Mouse (Mus musculus) stomach, postnatal 0 days (tissue): ENCODE measurements at regions not wholly inside any gene's neighbourhood (a gene's known extent, or its start where the extent isn't known, plus 50 kb on each side); places are given as distances from the start of the nearest gene placed in this dataset.

Source experiments
- ATAC-seq: fragments of 200-750 bp; cut with Nextera tagmentation; 2 replicates; pipeline ENCODE4 v1.8.0; 2017; ENCODE audit not compliant: low FRiP score, low TSS enrichment
- DNase-seq: peaks from one replicate; pipeline ENCODE4 v3.0.0-alpha.2; 2016; ENCODE audit warnings: low spot score
- H3K27ac ChIP-seq: fragments of 300-500 bp; sonication (generic); replicated peaks from 2 replicates; pipeline ENCODE4 v1.5.1; 2014; ENCODE audit warnings: mild to moderate bottlenecking, control low read depth
- H3K27me3 ChIP-seq: fragments of 300-500 bp; sonication (generic); 2 replicates; pipeline ENCODE4 v1.6.1; 2014; ENCODE audit warnings: low read length; ENCODE audit not compliant: control insufficient read depth, insufficient read depth
- H3K36me3 ChIP-seq: fragments of 300-500 bp; sonication (generic); 2 replicates; pipeline ENCODE4 v1.6.1; 2014; ENCODE audit warnings: low read length, mixed read lengths; ENCODE audit not compliant: control insufficient read depth, insufficient read depth
- H3K4me1 ChIP-seq: fragments of 300-500 bp; sonication (generic); replicated peaks from 2 replicates; pipeline ENCODE4 v1.6.1; 2014; ENCODE audit warnings: antibody characterized with exemption; ENCODE audit not compliant: control insufficient read depth, insufficient read depth
- H3K4me2 ChIP-seq: fragments of 300-500 bp; sonication (generic); replicated peaks from 2 replicates; pipeline ENCODE4 v1.6.1; 2014; ENCODE audit warnings: low read depth, mild to moderate bottlenecking, control low read depth, moderate library complexity
- H3K4me3 ChIP-seq: fragments of 300-500 bp; sonication (generic); 2 replicates; pipeline ENCODE4 v1.5.1; 2014; ENCODE audit warnings: low read depth, low read length, control low read depth
- H3K9ac ChIP-seq: fragments of 300-500 bp; sonication (generic); 2 replicates; pipeline ENCODE4 v1.6.1; 2014; ENCODE audit warnings: mild to moderate bottlenecking, low read length, control low read depth, mixed read lengths
- H3K9me3 ChIP-seq: fragments of 300-500 bp; sonication (generic); 2 replicates; pipeline ENCODE4 v1.6.1; 2016; ENCODE audit warnings: low read length; ENCODE audit not compliant: control insufficient read depth
- CTCF ChIP-seq: IDR thresholded peaks from 2 replicates; pipeline ENCODE4 v1.5.1; 2016; ENCODE audit warnings: antibody characterized with exemption, low read depth, mild to moderate bottlenecking, moderate library complexity
- EP300 ChIP-seq: optimal IDR thresholded peaks from 2 replicates; pipeline ENCODE3; 2016; ENCODE audit warnings: antibody characterized with exemption
- WGBS: fragments of 180-500 bp; shearing (Covaris S2); extraction: QIAGEN DNeasy Blood & Tissue Kit; methylation state at CpG from one replicate; pipeline ENCODE4 v1.1.7; 2014; 5-methylcytosine and 5-hydroxymethylcytosine counted together

GRCm38 (mm10) chr12:92302951-92303591 lies 454.1 kb upstream of the Sel1l start:
- TF ChIP-seq CTCF (peak; percentile 79), EP300 (no peak)
- Histone ChIP-seq H3K27me3 (no peaks in the 10 kb centered on the region), H3K4me2 (no peak overlapping the region), H3K27ac (no peak overlapping the region), H3K4me1 (no peaks in the 10 kb centered on the region), H3K9ac (no peak overlapping the region), H3K4me3 (no peak overlapping the region), H3K9me3 (no peaks in the 10 kb centered on the region), H3K36me3 (no peaks in the 10 kb centered on the region)
- ATAC-seq (no peak), DNase-seq (peak; percentile 46)
- 23% methylated on average over 14 of the region's 14 CpGs for WGBS

GRCm38 (mm10) chr12:92294887-92295286 lies 445.9 kb upstream of the Sel1l start:
- H3K9me3 ChIP-seq = no peaks in the 10 kb centered on the region
- TF ChIP-seq CTCF = no peak
- no peak for TF ChIP-seq EP300
- H3K27ac ChIP-seq = no peak overlapping the region
- H3K4me2 ChIP-seq = no peak overlapping the region
- DNase-seq = no peak
- H3K4me3 ChIP-seq = no peak overlapping the region
- ATAC-seq = no peak
- H3K9ac ChIP-seq = no peak overlapping the region
- 77% methylated on average over 4 of the region's 4 CpGs for WGBS
- H3K36me3 ChIP-seq = no peaks in the 10 kb centered on the region
- no peaks in the 10 kb centered on the region for H3K4me1 ChIP-seq
- H3K27me3 ChIP-seq = no peaks in the 10 kb centered on the region

GRCm38 (mm10) chr12:92293341-92293720 lies 444.4 kb upstream of the Sel1l start:
- TF ChIP-seq CTCF = no peak
- TF ChIP-seq EP300 = no peak
- Histone ChIP-seq H3K9me3 (no peaks in the 10 kb centered on the region), H3K36me3 (no peaks in the 10 kb centered on the region), H3K27ac (no peak overlapping the region), H3K4me3 (no peak overlapping the region), H3K27me3 (no peaks in the 10 kb centered on the region), H3K4me1 (no peaks in the 10 kb centered on the region), H3K4me2 (no peak overlapping the region), H3K9ac (no peak overlapping the region)
- ATAC-seq = no peak
- no peak for DNase-seq

GRCm38 (mm10) chr12:92292460-92293340 lies 443.7 kb upstream of the Sel1l start:
- WGBS = 40% methylated on average over 11 of the region's 11 CpGs
- no peak for TF ChIP-seq EP300
- no peak for TF ChIP-seq CTCF
- DNase-seq (no peak), ATAC-seq (no peak)
- Histone ChIP-seq H3K4me1 (no peaks in the 10 kb centered on the region), H3K9ac (no peak overlapping the region), H3K36me3 (no peaks in the 10 kb centered on the region), H3K4me3 (no peak overlapping the region), H3K9me3 (no peaks in the 10 kb centered on the region), H3K27me3 (no peaks in the 10 kb centered on the region), H3K27ac (no peak overlapping the region), H3K4me2 (no peak overlapping the region)

- no peaks in the 10 kb centered on the region for H3K4me1 ChIP-seq
- 84% methylated on average over 1 of the region's 1 CpGs for WGBS
- DNase-seq = no peak
- TF ChIP-seq EP300 (no peak), CTCF (no peak)
- no peak overlapping the region for H3K4me2 ChIP-seq
- H3K9ac ChIP-seq = no peak overlapping the region
- ATAC-seq = no peak
- no peak overlapping the region for H3K27ac ChIP-seq
- H3K27me3 ChIP-seq = no peaks in the 10 kb centered on the region
- H3K4me3 ChIP-seq = no peak overlapping the region
- H3K9me3 ChIP-seq = no peaks in the 10 kb centered on the region
- no peaks in the 10 kb centered on the region for H3K36me3 ChIP-seq
Observed at GRCm38 (mm10) chr12:92291490-92291889, 442.5 kb upstream of the Sel1l start.

DNA sequence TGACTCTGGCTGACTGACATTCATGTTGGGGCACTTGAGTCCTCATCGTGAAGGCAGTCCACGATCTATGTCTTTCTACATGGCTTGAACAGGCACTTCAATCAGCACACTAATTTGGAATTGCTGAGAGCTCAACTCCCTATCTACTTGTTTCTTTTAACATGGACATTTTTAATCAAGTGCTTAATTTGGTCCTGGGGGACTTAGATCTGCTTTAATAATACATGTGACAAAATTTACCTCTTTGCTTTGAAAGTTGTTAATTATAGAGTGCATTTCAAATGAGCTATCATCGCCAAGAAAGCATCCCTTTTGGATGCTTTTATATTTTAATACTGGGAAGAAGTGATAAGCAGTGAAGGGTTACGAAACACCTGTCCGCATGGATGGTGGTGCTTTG lies 436.6 kb upstream of the Sel1l start:
- WGBS = 83% methylated on average over 5 of the region's 5 CpGs

More for the DNA sequence above, 436.6 kb upstream of the Sel1l start:
- Histone ChIP-seq H3K4me1 (no peaks in the 10 kb centered on the region), H3K36me3 (no peaks in the 10 kb centered on the region), H3K9me3 (no peaks in the 10 kb centered on the region), H3K27ac (no peak overlapping the region), H3K4me3 (no peak overlapping the region), H3K4me2 (no peak overlapping the region), H3K27me3 (no peaks in the 10 kb centered on the region), H3K9ac (no peak overlapping the region)
- ATAC-seq (no peak), DNase-seq (no peak)
- TF ChIP-seq EP300 (no peak), CTCF (no peak)
